Mouse (Mus musculus) midbrain, embryonic 14.5 days (tissue): ENCODE data around the gene Slc25a23. TPM values are rescaled to one million over a fixed set of nuclear protein-coding genes. Genes with fewer than 3 reads are reported as not detected.

Source experiments
- ATAC-seq: fragments of 200-750 bp; cut with Nextera tagmentation; 2 replicates; pipeline ENCODE4 v1.8.0; 2017; ENCODE audit warnings: moderate number of reproducible peaks, moderate library complexity; ENCODE audit not compliant: low FRiP score, low TSS enrichment
- DNase-seq: peaks from one replicate; pipeline ENCODE4 v3.0.0-alpha.2; 2015
- H3K27ac ChIP-seq: fragments of 300-500 bp; sonication (generic); replicated peaks from 2 replicates; pipeline ENCODE4 v1.5.1; 2014; ENCODE audit warnings: mild to moderate bottlenecking, low read depth, low read length, moderate library complexity
- H3K27me3 ChIP-seq: fragments of 300-500 bp; sonication (generic); 2 replicates; pipeline ENCODE4 v1.6.1; 2014; ENCODE audit warnings: low read length, control low read depth, mixed read lengths; ENCODE audit not compliant: control insufficient read depth, insufficient read depth
- H3K36me3 ChIP-seq: fragments of 300-500 bp; sonication (generic); 2 replicates; pipeline ENCODE4 v1.6.1; 2014; ENCODE audit warnings: low read length, control low read depth; ENCODE audit not compliant: control insufficient read depth, insufficient read depth
- H3K4me1 ChIP-seq: fragments of 300-500 bp; sonication (generic); 2 replicates; pipeline ENCODE4 v1.6.1; 2014; ENCODE audit warnings: mild to moderate bottlenecking, antibody characterized with exemption, low read length, control low read depth; ENCODE audit not compliant: control insufficient read depth, insufficient read depth
- H3K4me2 ChIP-seq: fragments of 300-500 bp; sonication (generic); 2 replicates; pipeline ENCODE4 v1.6.1; 2014; ENCODE audit warnings: mild to moderate bottlenecking, low read length, moderate library complexity
- H3K4me3 ChIP-seq: fragments of 300-500 bp; sonication (generic); replicated peaks from 2 replicates; pipeline ENCODE4 v1.5.1; 2014; ENCODE audit warnings: low read depth, low read length
- H3K9ac ChIP-seq: fragments of 300-500 bp; sonication (generic); replicated peaks from 2 replicates; pipeline ENCODE4 v1.6.1; 2014; ENCODE audit warnings: mild to moderate bottlenecking, low read length, moderate library complexity
- H3K9me3 ChIP-seq: fragments of 300-500 bp; sonication (generic); 2 replicates; pipeline ENCODE4 v1.6.1; 2016; ENCODE audit warnings: low read length, control low read depth, mixed read lengths; ENCODE audit not compliant: control insufficient read depth
- WGBS: fragments of 180-500 bp; shearing (Covaris S2); extraction: QIAGEN DNeasy Blood & Tissue Kit; methylation state at CpG from one replicate; pipeline ENCODE4 v1.1.7; 2014; 5-methylcytosine and 5-hydroxymethylcytosine counted together
- polyA plus RNA-seq: library from polyadenylated mRNA; unstranded; fragments of >200 nt; fragmentation: Nextera tagmentation; extraction: Ambion mirVana; gene quantifications from 2 replicates; pipeline ENCODE4 v1.2.1, GENCODE M21; 2014

Gene Slc25a23
- polyA plus RNA-seq = 31.6 and 32.9 TPM in 2 replicates

- ATAC-seq (peak; percentile 77), DNase-seq (peak; percentile 93)
- Histone ChIP-seq H3K36me3 (peaks cover 21% of the 10 kb centered on the region), H3K9me3 (no peaks in the 10 kb centered on the region), H3K4me1 (peaks cover 10% of the 10 kb centered on the region), H3K9ac (peak within 1 kb of the TSS; percentile 64), H3K4me2 (peak within 1 kb of the TSS; percentile 66), H3K4me3 (peak within 1 kb of the TSS; percentile 70), H3K27me3 (peaks cover 27% of the 10 kb centered on the region), H3K27ac (peak within 1 kb of the TSS; percentile 86)
- under 1% methylated on average over 44 of the region's 45 CpGs for WGBS
Measured at GRCm38 (mm10) chr17:57059486-57059977, at the start of gene Slc25a23. TSS of gene Slc25a23 (minus strand) at chr17:57059863.

GRCm38 (mm10) chr17:57108666-57109171 lies 49.1 kb upstream of the Slc25a23 start:
- H3K9me3 ChIP-seq = no peaks in the 10 kb centered on the region
- WGBS = 68% methylated on average over 5 of the region's 5 CpGs
- DNase-seq = no peak
- ATAC-seq = no peak
- H3K4me3 ChIP-seq = no peak overlapping the region
- no peak overlapping the region for H3K4me2 ChIP-seq
- peaks cover 9% of the 10 kb centered on the region; the same call in 1 of the 2 replicates for H3K4me1 ChIP-seq
- H3K27me3 ChIP-seq = no peaks in the 10 kb centered on the region
- no peaks in the 10 kb centered on the region for H3K36me3 ChIP-seq
- H3K27ac ChIP-seq = no peak overlapping the region
- no peak overlapping the region for H3K9ac ChIP-seq

- no peak overlapping the region for H3K4me3 ChIP-seq
- H3K9me3 ChIP-seq = no peaks in the 10 kb centered on the region
- WGBS = 91% methylated on average over 7 of the region's 7 CpGs
- no peaks in the 10 kb centered on the region for H3K27me3 ChIP-seq
- peaks cover 9% of the 10 kb centered on the region; the same call in 1 of the 2 replicates for H3K4me1 ChIP-seq
- no peak overlapping the region for H3K4me2 ChIP-seq
- no peak for ATAC-seq
- no peak for DNase-seq
- H3K9ac ChIP-seq = no peak overlapping the region
- no peaks in the 10 kb centered on the region for H3K36me3 ChIP-seq
- no peak overlapping the region for H3K27ac ChIP-seq
Measured at GRCm38 (mm10) chr17:57108040-57108665, 48.5 kb upstream of the Slc25a23 start.

- no peak for DNase-seq
Measured at GRCm38 (mm10) chr17:57107064-57107463, 47.4 kb upstream of the Slc25a23 start.

GRCm38 (mm10) chr17:57106035-57106368 lies 46.3 kb upstream of the Slc25a23 start:
- H3K9ac ChIP-seq = peak overlapping the region; percentile 69
- no peaks in the 10 kb centered on the region for H3K36me3 ChIP-seq
- H3K4me1 ChIP-seq = peaks cover 9% of the 10 kb centered on the region; the same call in 1 of the 2 replicates
- H3K9me3 ChIP-seq = no peaks in the 10 kb centered on the region
- WGBS = 9% methylated on average over 9 of the region's 9 CpGs
- H3K27me3 ChIP-seq = no peaks in the 10 kb centered on the region
- DNase-seq (peak; percentile 14), ATAC-seq (no peak)
- no peak overlapping the region for H3K27ac ChIP-seq
- peak overlapping the region; percentile 59 for H3K4me3 ChIP-seq
- peak overlapping the region; percentile 87 for H3K4me2 ChIP-seq

More at GRCm38 (mm10) chr17:57107064-57107463, 47.4 kb upstream of the Slc25a23 start:
- H3K27ac ChIP-seq = no peak overlapping the region
- H3K4me2 ChIP-seq = no peak overlapping the region
- H3K36me3 ChIP-seq = no peaks in the 10 kb centered on the region
- no peak overlapping the region for H3K9ac ChIP-seq
- H3K4me1 ChIP-seq = peaks cover 9% of the 10 kb centered on the region; the same call in 1 of the 2 replicates
- H3K9me3 ChIP-seq = no peaks in the 10 kb centered on the region
- no peak for ATAC-seq
- no peak overlapping the region for H3K4me3 ChIP-seq
- H3K27me3 ChIP-seq = no peaks in the 10 kb centered on the region
- 89% methylated on average over 5 of the region's 5 CpGs for WGBS

GRCm38 (mm10) chr17:57105181-57106034 lies 45.7 kb upstream of the Slc25a23 start, which contains the start of gene Tnfsf9:
TSS of gene Tnfsf9 (plus strand) at chr17:57105325.
- Histone ChIP-seq H3K4me1 (peaks cover 9% of the 10 kb centered on the region; the same call in 1 of the 2 replicates), H3K9me3 (no peaks in the 10 kb centered on the region), H3K27ac (peak within 1 kb of the TSS; percentile 52), H3K9ac (peak within 1 kb of the TSS; percentile 69), H3K36me3 (no peaks in the 10 kb centered on the region), H3K27me3 (no peaks in the 10 kb centered on the region), H3K4me2 (peak within 1 kb of the TSS; percentile 87), H3K4me3 (peak within 1 kb of the TSS; percentile 59)
- whole genome bisulfite sequencing = under 1% methylated on average over 52 of the region's 61 CpGs
- DNase-seq (peak; percentile 81), ATAC-seq (peak; percentile 77)

GRCm38 (mm10) chr17:57104496-57104895 lies 44.8 kb upstream of the Slc25a23 start:
- Histone ChIP-seq H3K27me3 (no peaks in the 10 kb centered on the region), H3K4me1 (peaks cover 9% of the 10 kb centered on the region; the same call in 1 of the 2 replicates), H3K9me3 (no peaks in the 10 kb centered on the region), H3K36me3 (no peaks in the 10 kb centered on the region), H3K27ac (no peak overlapping the region), H3K9ac (peak overlapping the region; percentile 1; the same call in 1 of the 2 replicates), H3K4me2 (peak overlapping the region; percentile 87), H3K4me3 (peak overlapping the region; percentile 59)
- ATAC-seq (no peak), DNase-seq (no peak)
- 54% methylated on average over 4 of the region's 4 CpGs for WGBS

GRCm38 (mm10) chr17:57102276-57102675 lies 42.6 kb upstream of the Slc25a23 start:
- Histone ChIP-seq H3K27me3 (no peaks in the 10 kb centered on the region), H3K4me3 (no peak overlapping the region), H3K4me1 (peaks cover 9% of the 10 kb centered on the region; the same call in 1 of the 2 replicates), H3K9me3 (no peaks in the 10 kb centered on the region), H3K36me3 (no peaks in the 10 kb centered on the region), H3K4me2 (no peak overlapping the region), H3K9ac (no peak overlapping the region), H3K27ac (no peak overlapping the region)
- ATAC-seq (no peak), DNase-seq (no peak)
- 91% methylated on average over 2 of the region's 2 CpGs for WGBS
